Mouse (Mus musculus) cerebellum, adult 18-20 months (tissue): ENCODE results near the gene Cd93.
A peak's percentile ranks its signal among the peaks of the same experiment; 100 is the strongest.

Experiments used
- DNase-seq, 2 experiments: peaks; one replicate each; pipeline ENCODE4 v3.0.0; 2021

Cd93 gene

DNA sequence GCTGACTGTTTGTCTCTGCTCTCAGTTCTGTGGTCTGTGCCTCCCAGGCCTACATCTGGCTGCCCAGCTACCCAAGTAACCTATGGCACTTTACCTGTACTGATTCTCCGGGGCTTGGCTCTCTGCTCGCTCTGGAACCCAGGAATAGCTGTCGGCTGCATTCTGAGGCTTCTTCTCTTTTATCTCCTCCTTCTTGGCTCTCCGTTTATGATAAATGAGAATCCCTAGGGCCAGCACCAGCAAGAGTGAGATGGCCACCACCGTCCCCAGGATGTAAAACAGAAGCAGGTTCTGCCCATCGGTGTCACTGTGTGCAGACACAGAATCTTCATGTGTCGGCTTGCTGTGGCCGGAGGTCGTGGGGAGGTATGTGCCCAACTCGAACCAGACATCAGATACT, 1.9 kb downstream of the Cd93 start:
- no peak for DNase-seq

DNA sequence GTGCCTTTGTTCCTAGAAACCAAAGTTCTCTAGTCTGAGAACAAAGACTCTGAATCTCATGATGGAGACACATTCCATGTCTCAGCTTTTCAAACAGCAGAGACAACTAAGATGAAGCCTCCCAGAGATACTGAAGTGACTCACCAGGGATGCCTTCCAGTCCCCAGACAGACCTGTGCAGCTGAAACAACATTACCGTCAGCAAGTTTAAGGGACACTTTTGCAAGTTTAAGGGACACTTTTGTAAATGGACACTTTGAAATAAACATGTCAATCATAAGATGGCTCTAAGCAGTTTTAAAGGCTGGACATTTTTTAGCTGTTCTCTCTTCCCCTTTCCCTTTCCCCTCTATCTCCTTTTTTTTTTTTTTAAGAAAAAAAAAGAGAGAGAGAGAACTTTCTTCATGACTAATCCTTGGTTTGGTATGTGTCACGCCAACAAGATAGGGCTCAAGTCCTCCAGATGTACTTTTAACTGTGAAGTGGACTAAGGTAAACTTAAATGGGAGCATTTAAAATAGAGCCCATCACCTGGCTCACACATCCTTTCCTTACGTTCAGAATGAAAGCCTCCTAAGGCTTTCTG, 3.6 kb downstream of the Cd93 start:
- DNase-seq, result no peak

GRCm38 (mm10) chr2:148436285-148436684, 7.1 kb downstream of the Cd93 start:
- no peak for DNase-seq

DNA sequence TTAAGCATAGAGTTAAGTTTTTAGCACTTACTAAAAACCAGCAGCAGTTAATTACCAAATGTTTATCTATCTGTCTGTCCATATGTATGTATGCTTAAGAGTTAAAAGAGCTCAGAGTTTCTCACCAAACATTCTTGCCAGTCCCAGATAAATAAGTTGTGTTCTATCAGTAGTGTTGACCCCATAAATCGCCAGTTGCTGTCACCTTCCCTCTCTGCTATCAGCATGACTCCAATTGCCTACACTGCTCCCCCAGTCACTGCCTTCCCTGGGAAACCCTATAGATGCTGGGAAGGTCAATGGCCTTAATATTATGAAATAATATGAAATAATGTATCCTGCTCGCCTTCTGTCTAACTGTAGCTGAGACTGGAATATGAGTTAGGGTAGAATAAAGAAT, 11.0 kb downstream of the Cd93 start:
- no peak for DNase-seq

DNA sequence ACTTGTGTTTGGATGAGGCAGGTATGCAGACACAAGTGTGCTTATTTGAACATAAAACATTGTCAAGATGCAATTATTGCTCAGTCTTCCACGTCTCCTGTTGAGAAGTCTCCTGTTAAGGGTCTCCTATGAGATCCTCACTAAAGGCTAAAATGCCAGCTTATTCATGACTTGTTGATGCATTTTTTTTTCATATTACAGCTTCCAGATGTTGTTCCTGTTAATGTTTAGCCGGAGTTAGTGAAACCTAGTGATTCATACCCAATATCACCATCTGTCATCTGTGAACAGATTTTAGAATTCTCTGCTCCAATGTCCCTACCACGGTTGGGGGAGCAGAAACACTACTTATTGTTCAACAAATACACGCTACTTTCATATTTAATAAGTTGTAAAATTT, 12.4 kb downstream of the Cd93 start:
- no peak for DNase-seq

DNA sequence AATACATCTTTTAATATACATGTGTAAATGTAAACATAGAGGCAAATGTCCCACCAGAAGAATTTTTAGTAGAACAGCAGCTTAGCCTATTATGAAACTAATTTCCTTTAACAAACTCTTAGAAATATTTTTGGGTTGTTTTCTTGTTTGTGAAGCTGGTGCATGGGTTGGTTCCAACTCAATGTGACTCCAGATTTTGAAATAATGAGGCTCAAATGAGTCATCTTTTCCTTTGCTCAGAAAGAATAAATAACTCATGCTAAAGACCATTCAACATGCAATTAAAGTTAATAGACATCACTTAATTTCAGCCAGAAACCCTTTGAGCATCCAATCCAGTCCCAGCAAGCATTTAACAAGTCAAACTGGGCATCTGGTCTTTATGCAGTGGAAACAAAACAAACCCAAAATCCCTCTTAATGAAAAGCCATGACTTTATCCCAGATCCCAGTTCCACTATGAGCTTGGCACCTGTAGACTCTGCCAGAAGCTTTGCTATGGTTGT, 14.3 kb downstream of the Cd93 start:
- no peak for DNase-seq

- DNase-seq, result no peak
Observed at GRCm38 (mm10) chr2:148428523-148428922, 14.8 kb downstream of the Cd93 start.

GRCm38 (mm10) chr2:148427553-148427952, 15.8 kb downstream of the Cd93 start:
- no peak for DNase-seq

DNA sequence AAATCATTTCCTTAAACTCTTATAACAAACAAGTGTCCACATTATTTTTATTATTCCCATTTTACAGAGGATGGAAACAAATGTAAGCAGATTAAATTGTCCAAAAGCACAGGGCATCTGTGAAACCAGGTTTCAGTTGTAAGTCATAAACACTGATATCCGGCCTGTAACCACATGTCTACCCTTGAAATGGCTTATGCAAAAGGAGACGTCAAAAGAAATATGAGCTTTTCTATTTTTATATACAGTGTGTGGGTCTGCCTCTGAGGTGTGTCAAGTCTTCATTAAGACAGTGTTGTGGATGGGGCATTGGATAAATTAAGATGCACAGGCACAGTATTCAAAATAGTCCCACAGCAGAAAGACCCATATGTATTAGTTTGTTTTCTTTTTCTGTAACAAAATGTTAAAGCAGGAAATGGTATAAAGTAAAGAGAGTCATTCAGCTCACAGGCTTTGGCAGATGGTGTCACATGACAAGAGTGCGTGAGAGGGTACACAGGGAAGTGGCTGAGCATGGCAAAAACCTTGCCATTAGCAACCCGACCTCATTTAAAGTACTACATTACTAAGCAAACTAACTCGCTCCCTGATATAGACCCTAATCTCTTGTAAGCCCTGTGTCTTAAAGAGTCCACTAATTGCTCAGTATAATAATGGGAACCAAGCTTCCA, 17.5 kb downstream of the Cd93 start:
- no peak for DNase-seq

DNA sequence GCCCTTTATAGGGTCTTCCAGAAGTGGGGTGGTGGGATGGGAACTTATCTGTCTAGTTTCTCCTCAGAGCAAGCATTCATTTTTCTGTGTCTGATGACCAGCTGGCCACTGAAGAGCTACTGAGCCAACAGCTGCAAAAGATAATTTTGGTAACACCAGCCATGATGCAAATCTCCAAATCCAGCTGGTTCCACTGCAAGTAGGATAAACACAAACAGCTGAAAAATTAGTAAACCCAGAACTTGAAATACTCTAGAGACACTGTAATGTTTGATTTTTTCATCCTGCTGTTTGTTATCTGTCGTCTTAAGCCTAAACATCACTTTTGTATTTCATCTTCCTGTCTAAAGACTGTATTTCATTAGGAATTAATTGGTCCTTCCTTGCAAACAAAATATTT, 21.7 kb downstream of the Cd93 start:
- DNase-seq, result no peak

- no peak for DNase-seq
Observed at GRCm38 (mm10) chr2:148421112-148421511, 22.3 kb downstream of the Cd93 start.

DNA sequence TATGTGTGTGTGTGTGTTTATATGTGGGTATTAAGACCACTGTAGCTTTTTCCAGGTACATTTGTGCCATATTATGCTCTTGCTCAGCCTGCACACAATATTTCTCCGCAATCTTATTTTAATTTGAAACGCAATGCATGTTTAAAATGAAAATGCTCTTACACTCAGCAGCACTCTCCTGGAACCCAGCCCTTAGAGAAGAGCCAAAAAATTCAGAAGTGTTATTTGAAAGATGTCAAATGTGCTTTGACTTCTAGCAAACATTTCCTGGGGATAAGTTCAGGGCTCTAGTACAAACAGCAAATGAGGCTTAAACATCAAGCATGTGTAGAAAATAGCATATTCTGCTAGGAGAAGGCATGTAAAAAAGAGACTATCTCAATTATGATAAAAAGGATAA, 23.6 kb downstream of the Cd93 start:
- DNase-seq, result no peak

- no peak for DNase-seq
Observed at GRCm38 (mm10) chr2:148419151-148419550, 24.2 kb downstream of the Cd93 start.

DNA sequence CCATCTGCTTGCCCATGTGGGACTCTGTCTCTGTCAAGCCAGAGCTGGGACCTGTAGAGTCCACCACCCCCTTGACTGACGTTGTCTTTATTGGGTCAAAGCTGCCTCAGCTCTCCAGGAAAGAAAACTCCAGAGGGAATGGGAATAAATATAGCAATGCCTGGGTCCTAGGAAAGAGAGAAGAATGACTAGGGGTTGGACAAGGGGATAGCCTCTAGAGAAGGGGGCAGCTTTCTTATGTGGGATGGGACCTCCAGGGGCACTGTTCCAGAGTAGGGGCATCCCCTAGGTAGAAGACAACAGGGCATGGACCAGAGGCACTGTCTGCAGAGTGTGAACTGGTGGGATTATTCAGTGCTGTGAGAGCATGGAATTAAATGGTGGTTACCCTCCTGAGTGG, 33.5 kb downstream of the Cd93 start:
- no peak for DNase-seq

DNA sequence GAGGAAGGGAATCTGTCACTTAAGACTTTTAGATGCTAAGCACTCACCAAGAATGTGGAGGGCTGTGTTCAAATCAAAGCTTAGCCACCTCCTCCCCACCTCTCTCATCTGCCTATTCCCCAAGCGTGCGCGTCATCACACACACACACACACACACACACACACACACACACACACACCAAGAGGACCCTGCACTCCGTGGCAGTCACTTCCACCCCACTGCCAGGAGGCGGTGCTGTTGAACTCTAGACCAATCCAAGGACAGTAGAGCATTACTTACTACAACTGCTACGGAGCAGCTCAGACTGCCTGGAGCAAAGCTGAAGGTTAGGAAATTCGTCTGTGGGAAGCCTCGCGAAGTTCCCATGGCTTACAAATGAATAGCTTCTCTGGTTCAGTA, 34.2 kb downstream of the Cd93 start:
- peak in 1 of 2 experiments; percentile 12 for DNase-seq

GRCm38 (mm10) chr2:148408761-148409120, 34.6 kb downstream of the Cd93 start:
- no peak for DNase-seq

DNA sequence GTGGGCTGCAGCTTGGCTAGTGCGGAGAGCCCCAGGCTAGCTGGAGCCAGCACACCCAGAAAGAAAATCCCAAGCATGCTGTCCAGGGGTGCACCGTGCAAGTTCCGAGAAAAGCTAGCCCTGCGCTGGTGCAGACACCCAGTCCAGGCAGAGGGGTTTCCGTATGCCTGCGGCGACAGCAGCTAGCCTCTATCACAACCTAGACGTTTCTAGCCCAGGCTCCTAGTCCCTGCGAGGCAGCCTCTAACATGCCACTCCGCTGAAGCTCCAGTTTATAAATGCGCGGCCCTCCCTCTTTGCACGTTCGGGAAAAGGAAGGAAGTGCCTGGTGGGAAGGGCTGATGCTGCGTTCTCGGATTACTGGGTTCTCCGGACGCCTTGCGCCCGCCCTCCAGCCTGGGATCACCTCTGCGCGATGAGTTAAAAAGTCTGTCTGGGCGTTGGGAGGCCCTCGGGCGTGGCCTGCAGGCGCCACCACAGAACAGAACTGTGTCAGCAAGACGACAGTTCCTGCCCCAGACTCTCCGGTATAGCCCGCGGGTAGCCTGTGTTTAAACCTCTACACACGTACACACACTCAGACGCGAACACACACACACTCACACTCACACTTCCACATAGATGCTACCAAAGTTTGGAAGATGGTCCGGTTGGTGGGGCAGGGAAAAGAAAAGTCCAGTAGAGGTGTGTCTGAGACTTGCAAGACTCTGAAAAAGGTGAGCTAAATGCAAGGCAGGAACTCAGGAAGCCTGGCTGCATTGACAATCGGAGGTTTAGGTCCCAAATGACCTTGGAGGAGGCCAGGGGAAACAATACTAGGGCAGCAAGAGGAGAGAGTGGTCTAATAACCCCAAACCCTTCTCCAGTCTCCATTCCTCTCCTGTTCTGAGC, 35.2 kb downstream of the Cd93 start, which contains the start of gene Thbd:
TSS of gene Thbd (minus strand) at position 319 of the 891 bp plus-strand sequence.
- no peak for DNase-seq

- no peak for DNase-seq
Observed at GRCm38 (mm10) chr2:148406971-148407869, 36.1 kb downstream of the Cd93 start.

- no peak for DNase-seq
Observed at GRCm38 (mm10) chr2:148406160-148406970, 37.0 kb downstream of the Cd93 start.

DNA sequence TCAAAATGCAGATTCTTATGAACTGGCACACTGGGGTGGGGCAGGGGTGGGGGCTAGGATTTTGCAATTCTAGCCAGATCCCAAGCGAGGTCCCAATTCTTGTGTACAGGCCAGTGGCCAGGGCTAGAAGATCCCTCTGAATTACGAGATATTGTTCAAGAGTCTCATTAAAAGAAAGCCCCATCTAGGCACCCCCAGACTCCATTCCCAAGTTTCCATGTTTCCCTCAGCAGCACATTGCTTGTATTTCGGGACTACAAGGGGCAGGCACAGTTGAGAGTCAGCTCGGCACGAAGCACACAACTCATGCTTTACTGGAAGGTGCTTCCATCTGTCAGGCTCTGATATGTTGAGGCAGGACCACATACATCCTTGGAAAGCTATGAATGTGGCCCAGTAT, 38.5 kb downstream of the Cd93 start:
- no peak for DNase-seq

GRCm38 (mm10) chr2:148402227-148402626, 41.1 kb downstream of the Cd93 start:
- no peak for DNase-seq
